ENCODE assay signal across 27 mouse cellular contexts in genomic region chr1:47193001-47193400, GRCm38 (mm10).
DNase-seq lines count a peak whose midpoint lies in the region; ATAC-seq and TF ChIP-seq lines count a peak whose summit lies in the region.
"Had no signal": no experiment of that assay in that cellular context is flagged by ENCODE, and none has a peak within 500 bp of the region (broad histone marks: within the 10 kb centered on the region; RNA-seq: fewer than 3 reads in every experiment).

No protein-coding gene starts in this region.

- no peak for TF ChIP-seq CTCF in olfactory bulb, adult 2 months (IDR thresholded peaks at IDR 0.05; ENCODE audit: insufficient read depth, low read depth, low read length)

- ATAC-seq in CD4-positive, CD25-positive, alpha-beta regulatory T cell, adult 4 months = no peak
- ATAC-seq: activated CD4-positive, CD25-positive, alpha-beta regulatory T cell, adult 4 months; forebrain, embryonic 13.5 days; intestine, embryonic 15.5 days; liver, embryonic 12.5 days; midbrain, embryonic 16.5 days; Patski had no signal

- DNase-seq in right cerebral cortex, adult 2 months (ENCODE audit: low spot score in 2 of 2) = peak; percentile 72 to 74
- DNase-seq in right cerebral cortex, postnatal 14 days = no peak
- DNase-seq in layer of hippocampus, postnatal 36 days = peak; percentile 44 to 47
- DNase-seq in retina, postnatal 1 day = no peak
- no peak for DNase-seq in thymus, postnatal 25 days
- DNase-seq: adrenal gland, postnatal 10 days; cerebellum, adult 9-11 months; heart, postnatal 36 days; kidney, postnatal 4 days; lung, adult 2 months; lung, postnatal 36 days; thymus, adult 2 months had no signal

- H3K4me3 ChIP-seq in olfactory bulb, adult 2 months (ENCODE audit: insufficient read depth, low read depth, low read length) = no peak overlapping the region
- H3K4me3 ChIP-seq: embryonic facial prominence, embryonic 12.5 days; erythroblast, embryonic 14.5 days; forebrain, embryonic 13.5 days; heart, embryonic 12.5 days; hindbrain, embryonic 15.5 days; intestine, embryonic 15.5 days; limb, embryonic 12.5 days; liver, embryonic 12.5 days; neural tube, embryonic 15.5 days; stomach, embryonic 15.5 days had no signal

- WGBS in olfactory bulb, adult 2 months = 36% methylated on average over 4 of the region's 4 CpGs

- peak overlapping the region; percentile 73 for H3K27ac ChIP-seq in olfactory bulb, adult 2 months (ENCODE audit: insufficient read depth, low read depth, low read length)
- H3K27ac ChIP-seq: embryonic facial prominence, embryonic 12.5 days; forebrain, embryonic 13.5 days; hindbrain, embryonic 15.5 days; intestine, embryonic 15.5 days; limb, embryonic 12.5 days; liver, embryonic 12.5 days; neural tube, embryonic 15.5 days; stomach, embryonic 15.5 days had no signal

- peaks cover 2% of the 10 kb centered on the region; the same call in 1 of the 2 replicates for H3K4me1 ChIP-seq in olfactory bulb, adult 2 months (ENCODE audit: control insufficient read depth, insufficient read depth, low read length)
- H3K4me1 ChIP-seq: embryonic facial prominence, embryonic 12.5 days; forebrain, embryonic 13.5 days; heart, embryonic 12.5 days; hindbrain, embryonic 15.5 days; intestine, embryonic 15.5 days; limb, embryonic 12.5 days; liver, embryonic 12.5 days; neural tube, embryonic 15.5 days; stomach, embryonic 15.5 days had no signal

- no peak for TF ChIP-seq POLR2A in olfactory bulb, adult 2 months (IDR thresholded peaks at IDR 0.05; ENCODE audit: insufficient read depth, low read depth, low read length)

Comparison
In these comparisons a context has a peak if more than half of its experiments do, and no peak if none do; other contexts are left out.
1. DNase-seq: peak in right cerebral cortex, adult 2 months (2 of 2) and layer of hippocampus, postnatal 36 days (2 of 2); none in right cerebral cortex, postnatal 14 days (single experiment), retina, postnatal 1 day (single experiment) and thymus, postnatal 25 days (single experiment).